Comparison of ENCODE assay signal across 8 mouse cellular contexts in the genomic region with DNA sequence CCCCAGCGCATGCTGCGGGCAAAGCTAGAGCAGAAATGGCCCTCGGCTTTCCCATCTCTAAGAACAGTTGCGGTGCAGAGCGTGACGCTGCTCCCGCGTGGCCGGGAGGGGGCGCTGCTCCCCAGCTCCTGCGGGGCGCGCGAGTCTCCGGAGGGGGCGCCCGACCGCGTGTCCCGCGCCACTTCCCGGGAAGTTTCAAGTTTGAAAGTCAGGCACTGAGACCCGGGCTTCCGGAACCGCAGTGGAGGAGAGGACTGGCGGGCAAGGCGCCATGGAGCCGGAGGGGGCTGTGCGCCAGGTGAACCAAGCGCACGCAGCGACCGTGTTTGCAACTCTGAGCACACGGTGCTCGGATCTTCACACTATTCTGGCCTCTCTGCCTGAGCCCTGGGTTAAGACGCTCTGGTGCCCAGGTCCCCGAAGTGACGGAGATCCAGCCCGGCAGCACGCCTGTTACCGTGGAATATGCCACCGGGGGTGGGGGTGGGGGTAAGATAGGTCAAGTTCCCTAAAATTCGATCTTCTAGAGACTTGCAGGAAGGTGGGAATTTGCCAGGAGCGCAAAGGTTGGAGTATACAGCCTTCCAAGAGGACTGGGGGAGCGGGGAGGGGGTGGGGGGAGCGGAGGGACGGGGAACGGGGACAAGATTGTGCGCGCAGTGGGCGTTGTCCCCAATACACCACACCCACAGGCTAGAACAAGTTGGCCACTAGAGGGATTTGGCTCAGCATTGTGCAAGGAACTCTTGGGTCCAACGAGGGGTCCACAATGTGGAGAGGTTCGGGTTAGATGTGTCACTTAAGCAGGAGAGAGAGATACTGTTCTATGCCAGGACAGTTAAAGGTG. TPM values are rescaled to one million over a fixed set of nuclear protein-coding genes. Genes with fewer than 3 reads are reported as not detected.
DNase-seq lines count a peak whose midpoint lies in the region; ATAC-seq lines count a peak whose summit lies in the region.

A gene (plus strand): TSS at position 183 of the 847 bp plus-strand sequence.

- H3K27me3 ChIP-seq in hindbrain, embryonic 12.5 days = no peaks in the 10 kb centered on the region

- H3K4me1 ChIP-seq in hindbrain, embryonic 12.5 days = peaks cover 17% of the 10 kb centered on the region

- peak within 1 kb of the TSS; percentile 41 for H3K4me3 ChIP-seq in hindbrain, embryonic 12.5 days
- peak within 1 kb of the TSS; percentile 54 for H3K4me3 ChIP-seq in macrophage (ENCODE audit: inconsistent target)

- peak; percentile 77 for ATAC-seq in hindbrain, embryonic 12.5 days (ENCODE audit: low FRiP score)

- peak within 1 kb of the TSS; percentile 78 for H3K4me2 ChIP-seq in hindbrain, embryonic 12.5 days (replicated peaks)

- under 1% methylated on average over 53 of the region's 53 CpGs for WGBS in hindbrain, embryonic 12.5 days
- 1% methylated on average over 47 of the region's 53 CpGs for whole genome bisulfite sequencing in macrophage (ENCODE audit: missing documents)

- no peaks in the 10 kb centered on the region for H3K79me2 ChIP-seq in macrophage (ENCODE audit: inconsistent target)

- peak; percentile 76 for DNase-seq in T-cell, adult 2 months (ENCODE audit: low spot score)
- DNase-seq in cerebellum, postnatal 10 days = peak; percentile 87 to 92
- DNase-seq in frontal cortex, postnatal 25 days (ENCODE audit: low spot score in 2 of 2) = peak; percentile 51 to 62
- DNase-seq in layer of hippocampus, postnatal 36 days = peak; percentile 76 to 77
- DNase-seq in retina, postnatal 1 day = peak; percentile 92
- DNase-seq in urinary bladder, adult 18-20 months (ENCODE audit: low spot score in 2 of 2) = peak; percentile 78 to 81

- H3K9ac ChIP-seq in hindbrain, embryonic 12.5 days = peak within 1 kb of the TSS; percentile 61

- no peaks in the 10 kb centered on the region for H3K9me3 ChIP-seq in hindbrain, embryonic 12.5 days (replicated peaks)

- H3K36me3 ChIP-seq in hindbrain, embryonic 12.5 days = peaks cover 9% of the 10 kb centered on the region
- no peaks in the 10 kb centered on the region for H3K36me3 ChIP-seq in macrophage (ENCODE audit: inconsistent target)

- peak within 1 kb of the TSS; percentile 50; the same call in 1 of the 2 replicates for H3K27ac ChIP-seq in hindbrain, embryonic 12.5 days
- H3K27ac ChIP-seq in macrophage = peak within 1 kb of the TSS; percentile 66

RNA-seq across cellular contexts. Expression of the gene that starts here (rescaled TPM):
- polyA plus RNA-seq in hindbrain, embryonic 12.5 days (2016; fragmentation: Nextera tagmentation; extraction: Ambion mirVana) = 7.0 and 7.2 TPM in 2 replicates
- total RNA-seq in layer of hippocampus, postnatal 36 days (2021) = 1 to 10 TPM; 1.1 to 2.0 TPM
- 10 to 100 TPM in 4 of 26 experiments, 1 to 10 TPM in 22; 1.1 to 14.8 (median 6.9) TPM for total RNA-seq in macrophage (2018; cell fraction: chromatin; rRNA removed)
- total RNA-seq in macrophage (2018; cell fraction: cytosol; rRNA removed) = 1 to 10 TPM in 13 of 26 experiments, under 1 TPM in 13; 0.29 to 2.3 (median 1.0) TPM
- 10 to 100 TPM in 1 of 26 experiments, 1 to 10 TPM in 21, under 1 TPM in 4; 0.49 to 14.8 (median 1.9) TPM for total RNA-seq in macrophage (2018; cell fraction: nucleus; rRNA removed)
- polyA plus RNA-seq in macrophage (2018) = 0.94 to 2.4 TPM (median 1.6 TPM) in 3 replicates

Comparison
In these comparisons a context has a peak if more than half of its experiments do, and no peak if none do; other contexts are left out.
1. Peak in every context shown above with its lines: DNase-seq, ATAC-seq, H3K4me3 ChIP-seq and H3K27ac ChIP-seq.